Mouse (Mus musculus): ENCODE measurements at regions not wholly inside any gene's neighbourhood (a gene's known extent, or its start where the extent isn't known, plus 50 kb on each side); places are given as distances from the start of the nearest gene placed in this dataset.

DNA sequence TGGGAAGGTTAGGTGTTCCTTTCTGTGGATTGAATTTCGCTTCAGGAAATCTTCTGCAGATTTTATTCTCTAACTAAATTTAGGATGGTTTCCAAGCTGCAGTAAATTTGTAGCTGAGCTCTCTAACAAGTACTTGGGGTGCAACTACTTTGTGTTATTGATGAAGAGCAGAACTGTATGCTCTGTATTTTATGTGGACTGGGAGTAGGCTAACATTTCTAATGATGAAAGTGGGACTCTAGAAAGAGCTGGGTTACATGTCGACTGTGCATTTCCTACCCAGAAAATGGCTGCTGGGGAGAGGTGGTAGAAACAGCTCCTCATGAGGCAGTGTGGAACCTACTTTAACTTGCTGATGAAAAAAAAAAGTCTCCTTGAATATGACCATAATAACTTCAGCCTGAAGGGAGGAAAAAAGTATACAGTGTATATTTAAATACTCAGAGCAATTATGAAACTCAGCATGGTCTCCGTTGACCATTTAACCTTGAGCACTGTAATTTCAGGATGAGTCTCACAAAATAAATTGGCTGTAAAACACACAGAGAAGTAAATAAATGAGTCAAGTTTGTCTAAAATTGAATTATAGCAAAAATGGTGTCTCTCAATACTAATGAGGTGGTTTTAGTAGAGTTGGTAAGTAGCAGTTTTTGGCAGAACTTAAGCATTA, 852.6 kb downstream of the Stpg2 start:
- no peak for DNase-seq (ENCODE audit: low read depth, low spot score)

DNA sequence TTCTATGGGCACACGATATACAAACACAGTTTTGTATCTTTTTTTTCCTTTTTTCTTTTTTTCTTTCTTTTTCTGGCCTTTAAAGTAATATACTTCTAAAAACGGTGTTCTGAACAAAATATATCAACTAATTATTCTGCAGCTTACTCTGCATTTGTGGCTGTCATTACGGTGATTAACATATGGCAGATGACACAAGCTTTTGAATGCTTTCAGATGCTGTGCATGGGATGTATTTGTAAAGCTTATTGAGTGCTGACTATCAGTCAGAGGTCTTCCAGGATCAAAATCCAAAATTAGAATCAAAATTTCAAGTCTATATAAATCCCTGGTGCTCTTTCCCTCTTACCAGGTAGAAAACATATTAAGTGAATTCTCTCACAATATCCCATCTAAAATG, 853.6 kb downstream of the Stpg2 start:
- no peak for DNase-seq (ENCODE audit: low read depth, low spot score)

DNA sequence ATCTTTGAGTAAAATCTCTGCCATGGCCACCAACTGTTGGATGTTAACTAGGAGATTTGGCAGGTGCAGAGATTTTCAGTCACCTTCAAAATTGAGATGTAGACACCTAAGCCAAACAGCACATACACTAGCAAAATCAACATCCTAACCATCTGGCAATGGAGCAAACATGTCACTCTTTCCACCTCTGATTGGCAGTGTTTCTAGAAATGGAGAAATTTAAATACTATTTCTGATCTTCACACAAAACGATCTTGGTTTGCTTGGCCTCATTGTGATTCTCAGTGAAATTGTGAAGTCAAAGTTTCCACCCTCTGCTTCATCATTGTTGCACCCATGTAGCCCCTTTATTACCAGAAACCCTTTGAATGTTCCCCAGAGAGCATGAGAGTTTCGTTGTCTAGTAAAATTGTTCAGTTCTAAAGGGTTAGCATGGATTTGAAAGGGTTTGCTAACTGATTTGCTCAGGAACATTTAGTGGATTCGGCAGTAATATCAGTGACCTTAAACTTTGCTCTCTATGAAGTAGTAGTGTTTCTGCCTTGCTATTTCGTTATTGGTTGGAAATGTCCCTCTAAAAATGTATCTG, 854.1 kb downstream of the Stpg2 start:
- DNase-seq (ENCODE audit: low read depth, low spot score), result no peak

DNA sequence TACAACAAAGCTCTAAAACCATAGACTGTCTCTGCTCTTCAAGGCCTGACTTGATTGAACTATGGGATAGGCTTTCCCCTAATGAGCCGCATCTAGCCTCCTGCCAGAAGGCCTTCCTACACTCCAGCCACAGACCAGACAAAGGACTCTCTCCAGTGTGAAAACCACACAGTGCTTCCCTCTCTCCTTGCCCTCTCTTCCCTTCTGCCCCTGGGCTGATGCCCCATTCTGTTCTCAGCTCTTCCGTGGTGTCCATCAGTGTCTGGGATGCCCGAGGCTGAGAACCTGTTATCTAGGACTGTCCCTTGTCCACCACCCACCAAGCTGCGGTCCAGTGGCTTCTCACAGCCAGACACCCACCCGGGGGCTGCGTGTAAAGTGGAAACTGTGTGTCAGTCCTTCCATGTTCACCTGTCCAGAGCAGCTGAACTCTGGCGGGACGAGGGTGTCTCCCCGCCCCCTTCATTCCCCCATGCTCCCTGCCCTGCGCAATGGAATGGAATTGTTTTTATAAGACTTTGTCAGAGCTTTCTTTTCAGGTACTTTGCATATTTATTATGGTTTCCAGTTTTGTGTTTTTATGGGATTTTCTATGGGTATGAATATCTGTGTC, 856.4 kb downstream of the Stpg2 start:
- no peak for DNase-seq (ENCODE audit: low read depth, low spot score)

DNA sequence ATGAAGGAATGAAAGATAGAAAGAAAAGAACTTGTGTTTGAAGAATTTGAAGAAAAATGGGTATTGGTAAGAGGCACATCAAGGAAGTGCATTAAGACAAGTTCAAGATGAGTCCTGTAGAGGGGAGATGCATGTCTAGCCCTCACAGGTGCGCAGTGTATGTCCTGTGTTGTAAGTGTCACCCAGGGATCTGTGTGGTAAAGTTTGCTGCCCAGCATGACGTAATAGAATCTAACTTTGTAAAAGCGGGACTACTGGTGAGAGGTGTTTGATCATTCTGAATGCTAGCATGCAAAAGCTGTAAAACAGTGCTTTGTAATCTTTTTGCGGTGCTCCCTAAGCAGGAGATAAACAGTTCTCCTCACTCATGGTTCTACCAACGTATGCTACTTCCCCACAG, 857.4 kb downstream of the Stpg2 start:
- no peak for DNase-seq (ENCODE audit: low read depth, low spot score)

DNA sequence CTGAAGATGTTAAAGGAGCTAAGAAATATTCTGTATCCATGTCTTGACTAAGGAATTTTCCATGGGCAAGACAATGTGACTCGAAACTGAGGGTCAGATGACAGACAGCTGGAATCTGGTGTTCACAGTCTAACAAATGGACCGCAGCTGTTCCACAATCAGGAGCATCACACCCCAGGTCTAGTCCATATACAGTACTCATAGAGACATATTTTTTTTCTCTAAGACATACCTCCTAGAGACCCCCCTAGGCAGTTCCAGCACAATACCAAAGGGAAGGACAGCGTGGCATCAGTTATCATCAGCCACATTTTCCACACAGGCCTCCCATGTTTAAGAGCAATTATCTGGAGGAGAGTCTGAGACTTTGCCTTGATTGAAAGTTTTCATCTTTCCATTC, 878.8 kb downstream of the Stpg2 start:
- no peak for DNase-seq (ENCODE audit: low read depth, low spot score)

DNA sequence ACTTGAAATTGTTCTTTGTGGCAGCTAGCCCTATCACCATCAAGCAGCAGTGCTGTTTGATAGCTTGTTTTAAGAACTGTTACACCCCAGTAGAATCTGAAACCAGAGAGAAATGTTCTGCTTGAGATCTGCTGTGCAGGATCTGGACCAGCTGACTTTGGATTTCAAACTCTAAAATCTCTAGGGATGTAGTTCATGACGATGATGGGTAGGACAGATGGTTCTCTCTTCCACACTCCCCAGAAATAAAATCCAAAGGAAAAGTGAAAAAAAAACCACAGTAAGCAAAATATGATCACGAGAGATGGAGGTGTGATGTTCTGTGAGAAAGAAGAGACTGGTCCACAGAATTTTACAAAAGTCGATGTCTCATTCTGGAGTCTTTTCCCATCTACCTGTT, 879.9 kb downstream of the Stpg2 start:
- no peak for DNase-seq (ENCODE audit: low read depth, low spot score)

DNA sequence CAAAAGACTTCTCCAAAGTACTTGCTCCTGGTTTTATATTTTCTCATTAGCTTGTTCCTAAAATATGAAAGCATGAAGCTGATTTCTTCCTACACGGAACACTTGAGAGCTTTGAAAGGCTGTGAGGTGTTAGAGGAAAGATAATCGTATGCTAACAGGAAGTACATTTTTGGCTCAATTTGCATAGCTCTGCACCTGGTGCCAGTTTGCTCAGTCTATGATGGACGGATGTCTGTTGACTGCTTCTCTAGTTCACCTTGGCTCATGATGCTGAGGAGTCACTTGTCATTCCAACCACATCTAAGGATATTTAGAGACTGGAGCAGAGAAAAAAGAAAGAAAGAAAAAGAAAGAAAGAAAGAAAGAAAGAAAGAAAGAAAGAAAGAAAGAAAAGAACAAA, 882.5 kb downstream of the Stpg2 start:
- no peak for DNase-seq (ENCODE audit: low read depth, low spot score)

DNA sequence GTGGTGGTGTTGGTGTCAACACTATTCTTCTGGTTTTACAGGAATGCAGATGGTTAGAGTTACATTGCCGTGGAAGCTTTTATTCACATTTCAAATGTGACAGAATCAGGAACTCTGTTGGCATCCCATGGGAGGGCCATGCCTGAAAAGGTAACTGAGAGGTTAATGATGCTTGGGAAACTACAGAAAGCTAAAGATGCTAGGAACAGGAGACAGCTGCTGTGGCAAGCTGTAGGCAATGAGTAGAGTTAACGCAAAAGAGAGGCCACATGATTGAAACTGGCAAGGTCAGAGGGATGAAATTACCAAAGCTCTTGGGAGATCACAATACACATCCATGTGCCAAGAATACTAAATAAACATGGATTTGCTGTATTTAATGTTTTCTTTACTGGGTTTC, 886.4 kb downstream of the Stpg2 start:
- no peak for DNase-seq (ENCODE audit: low read depth, low spot score)

DNA sequence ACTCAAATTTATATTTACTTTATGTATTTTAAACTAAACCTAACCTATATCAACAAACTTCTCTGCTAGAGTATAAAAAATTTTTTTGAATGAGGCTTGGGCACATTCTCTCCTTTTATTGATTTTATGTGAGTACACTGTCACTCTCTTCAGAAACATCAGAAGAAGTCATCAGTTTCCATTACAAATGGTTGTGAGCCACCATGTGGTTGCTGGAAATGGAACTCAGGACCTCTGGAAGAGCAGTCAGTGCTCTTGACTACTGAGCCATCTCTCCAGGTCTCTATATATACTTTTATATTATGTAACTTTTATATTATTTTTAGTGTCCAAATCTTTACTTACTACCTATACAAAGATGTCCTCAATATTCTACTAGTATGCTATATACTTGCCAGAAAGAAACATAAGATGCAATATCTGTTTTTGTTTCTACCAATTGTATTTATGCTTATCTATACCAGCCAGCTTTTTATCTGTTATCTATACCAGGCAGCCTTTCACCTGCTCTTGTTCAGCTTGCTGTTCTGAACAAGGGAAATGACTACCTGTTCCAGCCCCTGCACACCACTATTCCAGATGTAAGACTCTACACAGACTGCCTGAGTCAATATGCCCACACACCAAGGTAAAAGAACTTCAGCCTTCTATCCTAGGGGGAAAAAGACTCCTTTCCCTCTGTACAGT, 891.5 kb downstream of the Stpg2 start:
- DNase-seq (ENCODE audit: low read depth, low spot score), result no peak

DNA sequence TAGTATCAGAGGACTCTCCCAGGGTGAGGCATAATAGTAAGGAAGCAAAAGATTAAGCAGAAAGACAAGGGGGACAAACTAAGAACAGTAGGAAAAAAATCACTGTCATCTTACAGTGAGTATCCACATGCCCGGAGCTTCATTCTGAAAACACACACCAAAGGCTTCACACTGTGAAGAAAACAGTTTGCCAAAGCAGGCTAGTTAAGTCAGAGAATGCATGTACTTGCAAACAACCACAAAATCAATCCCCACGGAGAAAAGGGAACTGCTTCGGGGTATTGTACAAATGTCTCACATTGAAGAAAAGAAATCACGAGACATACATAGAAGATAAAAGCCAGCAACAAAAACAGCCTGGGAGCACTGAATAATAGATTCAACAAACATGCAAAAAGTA, 903.9 kb downstream of the Stpg2 start:
- DNase-seq (ENCODE audit: low read depth, low spot score), result no peak

DNA sequence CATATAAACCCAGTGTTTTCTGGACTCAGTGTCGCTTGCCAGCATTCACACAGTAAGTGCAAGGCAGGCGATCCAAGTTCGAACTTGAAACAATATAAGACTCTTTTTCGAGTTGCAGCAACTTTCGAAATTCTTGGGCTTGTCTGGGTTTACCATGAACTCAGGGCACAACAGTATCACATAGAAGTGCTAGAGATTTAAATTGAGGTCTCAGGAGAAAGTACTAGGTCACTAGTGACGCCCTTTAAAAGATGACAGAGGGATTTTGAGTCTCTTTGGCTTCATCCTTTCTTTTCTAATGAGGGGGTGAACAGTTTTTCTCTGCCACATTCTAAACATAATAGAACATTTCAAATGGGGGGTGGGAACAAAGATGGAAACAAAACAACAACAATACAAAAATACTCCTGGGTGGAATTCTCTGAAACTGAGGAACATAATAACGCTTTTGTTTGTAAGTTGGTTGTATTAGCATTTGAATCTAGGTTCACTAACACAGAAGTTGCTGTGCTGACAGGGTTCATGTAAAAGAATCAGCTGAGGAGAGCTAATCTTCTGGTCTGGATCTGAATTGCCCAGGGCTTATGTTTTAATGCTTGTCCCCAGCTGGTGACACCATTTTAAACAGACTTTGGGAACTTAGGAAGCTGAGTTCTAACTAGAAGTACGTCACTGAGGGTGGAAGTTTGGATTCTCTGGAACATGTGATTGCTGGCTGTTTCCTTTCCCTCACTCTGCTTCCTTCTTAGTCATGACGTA, 906.1 kb downstream of the Stpg2 start:
- no peak for DNase-seq (ENCODE audit: low read depth, low spot score)

DNA sequence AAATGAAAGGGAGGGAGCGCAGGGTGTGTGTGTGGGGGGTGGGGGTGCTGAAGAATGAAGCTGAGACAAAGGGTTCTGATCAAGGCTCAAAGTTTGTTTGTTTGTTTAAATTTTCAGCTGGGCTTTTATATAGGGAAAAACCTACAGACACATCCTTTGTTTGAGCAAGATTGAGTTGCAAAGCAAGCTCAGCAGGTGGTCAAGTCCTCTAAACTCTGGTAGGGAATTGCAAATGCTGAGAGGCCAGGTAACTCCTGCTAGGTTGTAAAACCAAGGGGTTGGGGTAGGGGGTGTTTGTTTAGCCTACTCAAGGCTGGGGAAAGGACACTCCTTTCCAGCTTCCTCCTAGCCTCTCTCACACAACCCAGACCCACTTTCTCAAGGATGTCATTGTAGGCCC, 909.6 kb downstream of the Stpg2 start:
- no peak for DNase-seq (ENCODE audit: low read depth, low spot score)

DNA sequence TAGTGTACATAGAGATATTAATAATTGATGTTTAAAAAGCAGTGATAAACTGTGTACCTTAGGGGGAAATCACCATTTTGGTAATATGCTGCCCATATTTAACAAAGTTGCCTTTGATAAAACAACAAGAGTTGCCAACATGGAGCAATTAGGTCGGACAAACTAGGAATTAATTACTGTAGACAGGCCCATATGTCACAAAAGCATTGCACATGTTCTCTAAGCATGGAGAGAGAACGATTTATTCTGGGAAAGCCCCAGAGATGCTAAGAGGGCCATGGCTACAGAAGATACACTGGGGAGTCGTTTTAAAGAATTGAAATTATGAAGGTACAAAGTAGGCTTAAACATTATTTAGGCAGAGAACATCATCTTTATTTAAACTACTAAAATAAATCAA, 921.8 kb downstream of the Stpg2 start:
- no peak for DNase-seq (ENCODE audit: low read depth, low spot score)

DNA sequence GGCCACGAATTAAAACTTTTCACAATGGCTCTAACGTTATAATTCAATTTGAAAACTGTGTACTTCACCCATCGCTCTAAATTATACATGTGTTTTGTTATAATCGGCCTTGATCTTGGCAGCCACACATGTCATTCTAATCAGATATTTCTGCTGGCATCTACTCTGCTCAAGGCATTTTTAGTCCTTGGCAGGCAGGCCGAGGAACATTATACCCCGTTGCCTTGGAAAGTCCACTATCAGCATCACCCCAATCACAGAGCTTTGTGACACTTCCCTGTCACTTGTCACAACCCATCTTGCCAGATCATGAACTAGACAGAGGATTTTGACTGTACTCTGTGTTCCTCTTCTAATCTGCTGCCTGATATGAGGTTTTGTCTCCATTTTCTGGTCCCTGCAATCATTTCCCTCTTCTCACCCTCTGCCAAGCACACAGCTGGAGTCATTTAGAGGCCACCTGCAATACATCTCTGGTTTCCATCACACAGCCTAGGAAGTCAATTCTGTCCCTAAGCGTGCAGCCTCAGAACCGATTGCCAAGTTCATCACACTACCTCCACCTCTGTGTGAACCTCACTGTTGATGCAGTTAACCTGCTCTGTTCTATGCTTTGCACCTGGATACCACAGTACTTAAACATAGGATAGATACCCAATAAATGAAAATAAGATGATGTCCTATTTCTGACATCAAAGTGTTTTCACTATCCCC, 923.7 kb downstream of the Stpg2 start:
- DNase-seq (ENCODE audit: low read depth, low spot score), result no peak

DNA sequence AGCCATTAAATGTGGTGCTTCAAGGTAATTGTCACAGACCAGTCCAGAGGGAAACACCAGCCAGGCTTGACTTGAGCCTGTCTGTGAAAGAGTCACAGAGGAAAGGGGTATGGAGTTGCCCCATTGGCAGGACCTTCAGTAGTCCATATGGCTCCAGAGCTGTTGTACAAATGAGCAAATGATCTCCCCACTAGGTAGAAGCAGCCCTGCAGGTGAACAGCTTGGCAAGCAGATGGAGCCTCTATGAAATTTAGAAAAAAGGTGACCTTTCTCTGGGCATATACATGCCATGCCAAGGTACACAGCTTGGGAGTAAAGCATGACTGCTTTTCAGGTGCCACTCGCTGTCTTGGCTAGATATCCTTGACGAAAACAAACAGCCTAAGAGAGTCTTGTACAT, 938.4 kb downstream of the Stpg2 start:
- DNase-seq (ENCODE audit: low read depth, low spot score), result no peak

DNA sequence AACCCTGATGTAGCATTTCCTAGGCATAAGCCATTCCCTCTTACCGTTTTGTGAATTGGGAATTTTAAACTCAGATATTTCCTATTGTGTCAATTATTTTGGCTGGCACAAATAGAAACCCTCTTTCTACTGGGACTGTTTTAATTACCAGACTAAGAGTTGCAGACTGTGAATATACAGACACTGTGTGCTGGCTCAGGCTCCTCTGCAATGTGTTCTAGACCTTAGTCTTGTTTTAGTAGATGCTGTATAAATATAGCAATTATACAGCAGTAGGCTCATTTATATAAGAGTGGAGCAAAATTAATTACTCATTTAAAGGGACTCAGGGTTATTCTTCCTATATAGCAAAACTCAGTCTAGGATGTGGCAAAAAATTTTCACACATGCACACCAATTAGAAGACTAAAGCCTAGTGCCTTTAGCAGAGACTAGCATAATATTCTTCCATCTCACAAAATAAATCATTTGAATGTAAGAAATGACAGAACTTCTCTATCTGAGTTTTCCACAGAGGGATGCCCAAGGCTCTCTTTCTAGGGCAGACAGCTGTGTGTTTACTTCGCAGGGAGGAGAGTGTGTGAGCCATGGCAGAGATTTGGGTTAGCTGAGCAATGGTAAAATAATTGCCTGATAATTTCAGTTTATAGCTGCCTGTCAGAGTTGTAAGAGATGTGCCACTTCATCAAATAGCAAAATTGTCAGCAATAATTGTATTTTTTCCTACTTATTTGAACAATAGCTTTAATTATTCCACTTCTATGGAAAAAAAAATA, 941.9 kb downstream of the Stpg2 start:
- no peak for DNase-seq (ENCODE audit: low read depth, low spot score)

DNA sequence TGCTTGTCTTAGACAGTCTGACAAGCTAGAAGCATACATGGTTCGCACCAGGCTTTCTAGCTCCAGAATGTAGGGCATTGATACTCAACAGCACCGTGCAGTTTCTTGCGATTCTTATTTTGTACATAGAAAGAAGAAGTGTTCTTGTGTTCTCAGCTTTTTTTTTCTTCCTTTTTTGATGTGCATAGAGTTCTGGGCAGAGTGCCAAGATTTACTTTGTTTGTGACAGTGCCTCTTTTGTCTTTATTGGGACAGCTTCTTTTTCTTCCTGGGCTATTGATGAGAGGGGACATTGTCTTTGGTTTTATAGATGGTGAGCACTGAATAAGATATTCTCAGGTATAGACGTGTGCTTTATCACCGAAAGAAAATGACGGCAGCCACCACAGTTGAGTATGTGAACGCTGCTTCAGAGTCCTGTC, 945.0 kb downstream of the Stpg2 start:
- DNase-seq (ENCODE audit: low read depth, low spot score), result no peak

DNA sequence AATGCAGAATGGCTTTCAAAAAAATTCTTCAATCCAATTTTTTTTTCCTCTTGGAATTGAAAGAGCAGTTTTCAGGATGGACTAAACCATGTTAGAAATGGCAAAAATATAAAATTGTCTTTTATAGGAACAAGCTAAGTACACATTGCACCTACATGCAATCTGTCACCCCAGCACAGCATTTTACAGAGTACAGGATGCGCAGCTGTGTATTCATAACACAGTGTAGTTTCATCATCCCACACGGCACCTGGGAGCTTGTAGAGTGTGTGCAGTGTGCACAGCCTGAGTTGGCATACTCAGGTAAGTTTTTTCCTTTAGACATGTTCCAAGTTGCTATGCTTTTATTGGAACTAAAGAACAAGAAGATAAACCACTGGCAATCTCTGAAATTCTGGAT, 974.0 kb downstream of the Stpg2 start:
- no peak for DNase-seq (ENCODE audit: low read depth, low spot score)

DNA sequence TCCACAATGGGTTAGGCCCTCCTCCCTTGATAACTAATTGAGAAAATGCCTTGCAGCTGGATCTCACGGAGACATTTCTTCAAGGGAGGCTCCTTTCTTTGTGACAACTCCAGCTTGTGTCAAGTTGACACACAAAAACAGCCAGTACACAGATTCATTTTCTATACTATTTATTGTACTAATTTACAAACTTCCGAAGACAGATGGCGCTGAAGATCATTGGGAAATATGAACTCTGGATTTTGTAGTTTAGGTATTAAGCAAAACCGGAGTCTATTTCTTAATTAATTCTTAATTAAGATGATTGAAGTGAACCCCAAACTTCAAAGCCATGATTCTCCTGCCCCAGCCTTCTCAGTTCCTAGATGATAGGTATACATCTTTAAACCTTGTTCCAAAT, 977.2 kb downstream of the Stpg2 start:
- no peak for DNase-seq (ENCODE audit: low read depth, low spot score)
